Mouse (Mus musculus) adrenal gland, adult (tissue): ENCODE results near the gene Fuk.
"Not testable (repeated sequence)": the region's sequence is repeated elsewhere in the genome, so short reads cannot be mapped to it uniquely, and the experiment has no call there.

ENCODE experiments used
- DNase-seq, 2 experiments: peaks; one replicate each; pipeline ENCODE4 v3.0.0; 2022 to 2023; ENCODE audit warnings: low spot score in 1 of 2; ENCODE audit not compliant: inconsistent age in 2 of 2

The Fuk gene

DNA sequence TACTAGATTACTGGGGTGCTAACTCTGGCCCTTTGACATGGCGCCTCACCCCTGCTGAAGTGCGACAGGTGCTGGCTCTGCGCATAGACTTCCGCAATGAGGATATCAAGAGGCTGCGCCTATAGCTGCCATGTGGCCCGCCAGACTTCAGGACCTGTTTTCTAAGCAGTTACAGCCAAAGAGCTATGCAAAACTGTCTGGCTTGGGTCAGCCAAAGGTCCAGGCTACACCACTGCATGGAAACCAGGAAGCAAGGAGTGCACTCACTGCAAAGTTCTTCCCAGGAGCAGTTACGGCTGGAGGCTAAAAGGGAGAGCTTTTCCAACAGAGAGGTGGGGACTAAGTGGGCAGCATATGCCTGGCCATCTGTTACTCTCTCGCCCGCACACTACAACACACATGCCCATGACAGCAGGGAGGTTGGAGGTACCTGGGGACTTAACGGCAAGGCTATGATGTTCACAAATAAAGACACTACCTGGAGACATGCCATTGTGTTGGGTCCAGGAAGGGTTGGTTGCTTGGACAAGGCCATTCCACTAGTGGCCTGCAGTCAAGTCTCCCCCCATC lies 20.5 kb downstream of the Fuk start:
- DNase-seq: no peak

DNA sequence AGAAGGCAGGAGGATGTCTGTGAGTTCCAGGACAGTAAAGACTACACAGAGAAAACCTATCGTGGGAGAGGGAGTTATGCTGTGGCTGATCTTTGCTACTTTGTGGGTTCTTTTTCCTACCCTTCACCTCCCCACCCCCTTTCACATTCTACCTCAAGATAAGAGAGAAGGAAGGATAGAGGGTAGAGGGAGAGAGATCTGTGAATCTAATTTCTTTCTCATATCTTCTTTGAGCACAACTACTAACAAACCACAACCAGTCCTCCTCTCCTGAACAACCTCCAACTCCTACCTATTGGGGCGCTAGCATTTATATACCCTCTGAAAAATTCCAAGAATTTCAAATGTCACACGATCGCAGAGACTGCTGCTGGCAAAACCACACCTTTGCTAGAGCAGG lies 24.4 kb downstream of the Fuk start:
- no peak for DNase-seq

DNA sequence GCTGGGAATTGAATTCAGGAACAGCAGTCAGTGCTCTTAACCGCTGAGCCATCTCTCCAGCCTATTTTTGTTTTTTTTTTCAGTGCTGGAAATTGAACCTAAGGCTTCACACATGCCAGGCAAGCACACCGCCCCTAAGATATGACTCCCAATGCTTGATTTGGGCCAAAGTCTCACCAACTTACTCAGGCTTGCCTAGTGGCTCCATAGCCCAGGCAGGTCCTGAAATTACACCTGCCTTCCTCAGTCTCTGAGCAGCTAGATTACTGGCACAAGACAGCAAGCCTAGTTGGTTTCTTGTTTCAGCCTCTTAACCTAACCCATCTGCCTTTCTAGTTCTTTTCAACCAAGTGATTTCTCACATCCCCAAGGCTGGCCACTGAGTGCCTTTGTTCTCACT lies 31.8 kb downstream of the Fuk start:
- no peak for DNase-seq

DNA sequence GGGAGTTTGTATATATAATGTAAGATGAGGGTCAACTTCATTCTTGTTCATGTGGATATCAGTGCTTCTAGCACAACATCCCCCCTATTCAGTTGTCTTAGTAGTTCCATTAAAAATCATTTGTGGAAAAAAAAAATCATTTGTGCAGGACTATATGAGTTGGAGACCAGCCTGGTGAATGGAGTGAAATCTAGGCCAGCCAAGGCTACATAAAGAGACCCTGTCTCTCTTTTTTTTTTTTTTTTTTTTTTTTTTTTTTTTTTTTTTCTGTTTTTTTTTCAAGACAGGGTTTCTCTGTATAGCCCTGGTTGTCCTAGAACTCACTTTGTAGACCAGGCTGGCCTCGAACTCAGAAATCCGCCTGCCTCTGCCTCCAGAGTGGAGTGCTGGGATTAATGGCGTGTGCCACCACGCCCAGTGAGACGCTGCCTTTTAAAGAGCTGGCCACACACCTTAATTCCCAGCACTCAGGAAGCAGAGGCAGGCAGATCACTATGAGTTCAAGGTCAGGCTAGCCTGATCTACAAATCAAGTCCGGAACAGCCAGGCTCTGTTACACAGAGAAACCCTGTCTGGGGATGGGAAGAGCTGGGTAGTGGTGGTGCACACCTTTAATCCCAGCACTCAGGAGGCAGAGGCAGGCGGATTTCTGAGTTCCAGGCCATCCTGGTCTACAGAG lies 40.8 kb downstream of the Fuk start:
- not testable (repeated sequence) for DNase-seq

DNA sequence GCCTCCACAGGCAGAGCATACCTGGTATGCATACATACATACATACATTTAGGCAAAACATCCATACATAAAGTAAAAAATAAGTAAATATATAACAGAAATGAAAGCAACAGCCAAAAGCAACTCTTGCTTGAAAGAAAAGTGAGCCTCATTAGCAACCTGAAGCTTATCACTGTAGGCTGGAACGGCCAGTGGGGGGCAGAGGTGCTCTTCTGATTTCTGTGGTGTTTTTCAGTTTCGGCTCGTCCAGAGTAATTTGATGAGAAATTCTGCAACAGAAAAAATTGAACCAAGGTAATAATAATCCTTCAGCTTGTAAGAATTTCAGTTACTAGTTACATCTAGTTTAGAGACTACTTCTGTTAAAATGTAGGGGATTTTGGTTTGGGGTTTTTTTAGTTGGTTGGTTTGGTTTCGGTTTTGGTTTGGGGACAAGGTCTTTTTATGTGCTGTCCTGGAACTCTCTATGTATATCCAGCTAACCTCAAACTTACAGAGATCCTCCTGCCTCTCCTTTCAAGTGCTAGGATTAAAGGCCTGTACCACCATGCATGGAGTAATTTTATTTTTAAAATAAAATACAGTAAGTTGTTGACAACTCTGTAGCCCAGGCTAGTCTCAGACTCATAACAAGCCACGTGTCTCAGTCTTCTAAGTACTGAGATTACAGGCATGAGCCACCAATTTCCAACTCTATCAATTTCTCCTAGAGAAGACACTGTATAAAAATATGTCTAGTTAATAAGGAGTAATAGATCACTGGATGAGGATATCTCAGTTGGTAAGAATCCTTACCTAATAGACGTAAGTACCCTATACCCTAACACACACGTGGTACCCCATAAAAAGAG lies 42.4 kb downstream of the Fuk start:
- peak in 1 of 2 experiments; percentile 50 for DNase-seq

DNA sequence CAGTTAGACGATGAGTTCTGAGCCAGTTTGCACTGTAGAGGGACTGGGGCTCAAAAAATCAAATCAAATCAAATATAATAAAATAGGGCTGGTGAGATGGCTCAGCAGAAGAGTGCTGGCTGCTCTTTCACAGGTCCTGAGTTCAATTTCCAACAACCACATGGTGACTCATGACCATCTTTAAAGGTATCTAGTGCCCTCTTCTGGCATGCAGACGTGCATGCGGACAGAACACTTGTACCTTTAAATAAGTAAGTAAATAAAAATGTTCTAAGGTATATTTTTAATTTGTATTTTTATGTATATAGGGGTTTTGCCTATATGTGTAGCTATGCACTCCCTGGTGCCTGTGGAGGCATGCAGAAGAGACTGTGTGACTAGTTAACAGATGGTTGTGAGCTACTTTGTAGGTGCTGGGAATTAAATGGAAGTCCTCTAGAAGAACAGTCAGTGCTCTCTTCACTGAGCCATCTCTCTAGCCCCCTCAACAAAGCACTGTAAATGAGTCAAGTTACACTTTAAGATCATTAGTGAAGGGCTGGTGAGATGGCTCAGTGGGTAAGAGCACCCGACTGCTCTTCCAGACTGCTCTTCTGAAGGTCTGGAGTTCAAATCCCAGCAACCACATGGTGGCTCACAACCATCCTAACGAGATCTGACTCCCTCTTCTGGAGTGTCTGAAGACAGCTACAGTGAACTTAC lies 45.4 kb downstream of the Fuk start:
- peak in 1 of 2 experiments; percentile 51 for DNase-seq

DNA sequence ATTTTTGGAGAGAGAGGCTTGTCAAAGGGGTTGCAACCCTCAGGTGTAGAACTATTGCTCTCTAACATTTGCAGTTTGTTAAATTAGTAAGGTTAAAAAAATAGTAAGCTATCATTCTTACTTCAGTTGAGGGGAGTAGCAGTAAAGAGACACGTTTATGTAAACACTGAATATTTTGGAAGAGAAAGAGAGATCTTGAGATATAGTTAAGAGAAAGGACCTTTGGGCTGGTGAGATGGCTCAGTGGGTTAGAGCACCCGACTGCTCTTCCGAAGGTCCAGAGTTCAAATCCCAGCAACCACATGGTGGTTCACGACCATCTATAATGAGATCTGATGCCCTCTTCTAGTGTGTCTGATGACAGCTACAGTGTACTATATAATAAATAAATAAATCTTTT lies 46.2 kb downstream of the Fuk start:
- DNase-seq: not testable (repeated sequence)

DNA sequence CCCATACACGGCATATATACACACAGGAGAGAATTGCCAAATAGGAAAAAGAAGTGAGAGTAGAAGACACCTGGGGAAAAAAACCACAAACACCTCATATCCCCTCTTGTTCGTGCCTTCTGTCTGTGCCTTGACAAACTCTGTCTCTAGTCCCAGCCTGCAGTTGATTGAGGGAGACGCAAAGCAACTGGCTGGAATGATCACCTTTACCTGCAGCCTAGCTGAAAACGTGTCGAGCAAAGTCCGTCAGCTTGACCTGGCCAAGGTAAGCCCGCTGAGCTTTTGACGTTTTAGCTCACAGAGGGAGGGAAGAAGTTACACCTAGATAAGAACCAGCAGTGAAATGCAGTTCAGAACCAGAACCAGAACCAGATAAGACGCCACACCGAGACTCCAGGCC lies 51.1 kb downstream of the Fuk start:
- no peak for DNase-seq

DNA sequence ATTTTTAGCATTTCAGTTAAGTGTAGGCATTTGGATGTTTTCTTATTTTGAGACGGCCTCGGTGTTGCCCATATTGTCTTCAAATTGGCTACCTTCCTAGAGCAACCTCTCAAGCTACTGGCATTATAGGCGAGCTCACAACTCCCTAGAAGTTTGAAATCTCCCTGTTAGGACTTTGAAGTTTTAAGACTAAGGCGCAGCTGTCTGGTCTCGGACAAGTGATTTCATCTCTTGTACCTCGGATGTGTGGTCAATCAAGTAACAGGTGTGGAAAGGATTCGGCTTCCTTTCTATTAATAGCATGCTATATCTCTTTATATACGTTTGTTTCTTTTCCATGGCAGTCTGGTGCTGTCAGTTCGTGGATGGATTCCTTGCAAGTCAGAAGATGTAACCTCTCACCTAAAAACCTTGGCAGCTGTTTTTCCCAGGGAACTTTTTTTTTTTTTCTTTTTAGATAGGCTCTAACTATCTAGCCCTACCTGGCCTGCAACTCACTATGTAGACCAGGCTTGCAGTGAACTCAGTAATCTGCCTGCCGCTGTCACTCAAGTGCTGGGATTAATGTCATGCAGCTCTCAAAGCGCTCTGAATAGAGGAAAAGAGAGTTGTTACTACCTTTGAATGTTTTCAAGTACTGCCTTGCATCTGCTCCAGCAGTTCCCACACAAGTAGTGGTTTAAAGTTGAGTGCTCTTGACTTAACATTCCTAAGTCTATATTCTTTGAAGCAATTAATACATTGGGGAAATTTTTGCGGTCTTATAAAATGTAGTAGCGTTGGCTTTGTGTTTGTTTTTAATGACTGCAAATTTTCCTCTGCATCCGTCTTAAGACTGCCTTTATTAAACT lies 54.4 kb downstream of the Fuk start:
- DNase-seq: peak in 1 of 2 experiments; percentile 45

DNA sequence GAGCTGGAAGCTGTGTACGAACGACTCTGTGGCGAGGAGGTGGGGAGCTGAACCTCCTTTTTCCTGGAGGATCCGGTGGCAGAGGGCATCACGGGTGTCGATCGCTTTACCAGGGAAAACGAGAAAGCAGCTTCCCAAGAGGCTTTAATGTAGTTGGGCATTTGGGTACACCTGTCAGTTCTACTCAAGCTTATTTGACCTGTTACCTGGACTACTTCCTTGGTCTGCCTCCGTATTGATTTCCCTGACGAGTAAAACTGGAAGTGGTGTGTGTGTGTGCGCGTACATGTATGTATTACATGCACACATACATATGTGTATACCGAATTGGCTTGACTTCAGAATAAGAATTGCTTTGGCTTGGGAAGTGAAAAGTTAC lies 55.1 kb downstream of the Fuk start:
- no peak for DNase-seq

DNA sequence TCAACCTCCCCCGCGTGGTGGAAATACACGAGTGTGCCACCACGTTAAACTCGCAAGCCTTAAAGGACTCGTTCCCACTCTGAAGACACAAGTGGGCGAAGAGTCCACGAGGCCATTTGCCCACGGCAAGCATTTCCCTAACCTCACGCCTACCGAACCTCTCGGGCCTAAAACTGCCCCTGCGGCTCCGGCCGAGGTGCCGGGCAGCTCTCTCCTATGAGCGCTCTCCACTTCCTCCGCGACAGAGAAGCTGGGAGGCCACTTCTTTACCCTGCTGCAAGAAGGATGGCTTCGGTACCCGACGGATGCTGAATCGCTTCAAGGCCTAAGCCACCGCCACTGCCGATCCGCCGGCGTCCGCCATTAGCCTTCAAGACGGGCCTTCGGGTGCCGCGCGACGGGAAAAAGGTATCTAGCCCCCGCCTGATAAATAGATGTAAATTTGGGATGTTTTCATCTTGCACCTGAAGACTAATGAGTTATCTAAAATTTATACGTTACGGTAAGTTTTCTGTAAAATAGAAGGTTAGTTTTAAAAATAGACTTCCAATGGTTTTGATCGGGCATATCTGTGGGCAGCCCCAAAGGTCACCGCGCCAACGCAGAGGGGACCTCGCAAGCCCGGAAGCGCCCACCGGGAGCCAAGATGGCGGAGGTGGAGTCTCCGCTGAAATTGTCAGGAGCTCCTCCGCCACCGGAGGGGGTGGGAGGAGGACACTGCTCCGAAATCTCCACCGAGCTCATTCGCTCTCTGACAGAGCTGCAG lies 55.7 kb downstream of the Fuk start, which contains the start of the genes Cog4 and Sf3b3:
Cog4 (plus strand) TSS at position 196 of the 766 bp plus-strand sequence.
Sf3b3 (minus strand) TSS at position 383 of the 766 bp plus-strand sequence.
- DNase-seq: peak; percentile 86 to 97

DNA sequence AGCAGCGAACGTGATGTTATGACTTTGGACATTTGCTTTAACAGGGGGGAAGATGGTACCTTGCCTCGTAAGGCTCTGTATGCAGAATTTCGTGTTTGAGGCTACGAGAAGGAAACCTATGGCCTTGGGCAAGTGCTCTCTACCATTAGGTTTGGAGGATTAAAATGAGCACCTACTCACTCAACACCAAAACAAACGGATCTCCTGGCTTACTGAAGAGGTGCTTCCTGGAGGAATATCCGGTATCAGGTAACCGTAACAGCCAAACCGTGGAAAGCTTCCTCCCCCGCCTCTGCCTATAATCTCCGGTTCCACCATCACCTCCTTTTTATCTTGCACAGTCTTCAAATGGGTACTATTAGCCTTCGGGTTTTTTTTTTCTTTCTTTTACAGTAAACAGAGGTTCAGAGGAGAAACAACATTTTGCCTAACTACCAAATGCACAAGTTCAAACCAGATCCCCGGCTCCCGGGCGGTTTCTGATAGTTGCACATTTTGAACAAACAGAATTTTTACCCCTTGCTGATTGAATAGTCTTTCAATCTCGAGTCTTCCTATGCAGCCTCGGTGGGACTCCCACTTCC lies 56.4 kb downstream of the Fuk start:
- peak; percentile 13 to 70 for DNase-seq

DNA sequence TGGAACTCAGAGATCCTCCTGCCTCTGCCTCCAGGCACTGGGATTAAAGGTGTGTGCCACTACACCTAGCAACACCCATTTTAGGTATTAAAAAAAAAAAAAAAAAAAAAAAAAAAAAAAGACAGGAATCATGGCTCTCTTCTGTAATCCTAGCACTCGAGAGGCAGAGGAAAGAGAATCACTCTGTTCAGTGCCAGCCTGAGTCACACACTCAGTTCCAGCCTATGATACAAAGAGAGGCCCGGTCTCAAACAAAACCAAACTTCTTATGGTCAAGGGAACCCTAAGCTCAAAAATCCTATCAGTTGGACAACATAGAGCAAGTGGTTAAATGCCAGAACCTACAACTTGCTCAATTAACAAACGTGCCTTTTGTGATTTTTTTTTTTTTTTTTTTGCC lies 57.3 kb downstream of the Fuk start:
- no peak for DNase-seq

DNA sequence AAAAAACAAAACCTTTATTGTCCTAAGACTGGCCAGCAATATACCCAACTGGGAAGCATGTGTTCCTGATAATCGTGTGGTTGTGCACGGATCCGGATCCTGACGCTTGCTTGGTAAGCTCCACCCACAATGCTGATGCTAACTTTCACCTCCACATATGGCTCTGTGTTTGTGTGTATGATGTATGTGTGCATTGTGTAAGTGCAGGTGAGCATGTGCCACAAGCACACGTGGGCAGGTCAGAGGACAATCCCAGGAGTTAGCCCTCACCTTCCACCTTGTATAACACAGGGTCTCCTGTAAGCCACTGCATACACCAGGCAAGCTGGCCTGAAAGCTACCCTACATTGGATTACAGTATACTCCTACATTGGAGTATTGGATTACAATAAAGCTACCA lies 59.1 kb downstream of the Fuk start:
- DNase-seq: no peak

DNA sequence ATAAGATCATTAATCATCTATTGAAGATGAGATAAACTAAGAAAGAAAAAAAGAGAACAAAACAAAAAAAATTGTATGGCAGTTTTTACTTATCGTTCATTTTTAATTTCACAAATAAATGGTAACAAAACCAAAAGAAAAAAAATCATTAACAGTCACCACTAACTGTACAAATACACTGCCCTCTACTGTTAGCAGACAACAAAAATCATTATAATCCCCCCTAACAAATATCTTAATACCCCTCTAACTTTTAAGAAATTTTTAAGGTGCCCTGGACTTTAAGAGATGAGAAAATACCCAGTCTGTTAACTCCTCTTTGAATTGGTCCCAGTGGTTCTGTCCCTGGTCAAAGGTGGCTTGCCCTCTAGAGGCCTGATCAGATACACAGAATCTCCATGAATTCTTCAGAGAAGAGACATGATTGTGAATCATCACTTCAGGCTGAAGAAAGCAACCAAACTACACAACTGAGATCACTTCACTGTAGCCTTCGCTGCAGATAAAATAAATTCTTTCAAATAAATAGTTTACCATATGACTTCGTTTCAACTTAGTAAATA lies 60.2 kb downstream of the Fuk start:
- DNase-seq: no peak
